Comparison of ENCODE assay signal across 8 mouse cellular contexts in the genomic region with DNA sequence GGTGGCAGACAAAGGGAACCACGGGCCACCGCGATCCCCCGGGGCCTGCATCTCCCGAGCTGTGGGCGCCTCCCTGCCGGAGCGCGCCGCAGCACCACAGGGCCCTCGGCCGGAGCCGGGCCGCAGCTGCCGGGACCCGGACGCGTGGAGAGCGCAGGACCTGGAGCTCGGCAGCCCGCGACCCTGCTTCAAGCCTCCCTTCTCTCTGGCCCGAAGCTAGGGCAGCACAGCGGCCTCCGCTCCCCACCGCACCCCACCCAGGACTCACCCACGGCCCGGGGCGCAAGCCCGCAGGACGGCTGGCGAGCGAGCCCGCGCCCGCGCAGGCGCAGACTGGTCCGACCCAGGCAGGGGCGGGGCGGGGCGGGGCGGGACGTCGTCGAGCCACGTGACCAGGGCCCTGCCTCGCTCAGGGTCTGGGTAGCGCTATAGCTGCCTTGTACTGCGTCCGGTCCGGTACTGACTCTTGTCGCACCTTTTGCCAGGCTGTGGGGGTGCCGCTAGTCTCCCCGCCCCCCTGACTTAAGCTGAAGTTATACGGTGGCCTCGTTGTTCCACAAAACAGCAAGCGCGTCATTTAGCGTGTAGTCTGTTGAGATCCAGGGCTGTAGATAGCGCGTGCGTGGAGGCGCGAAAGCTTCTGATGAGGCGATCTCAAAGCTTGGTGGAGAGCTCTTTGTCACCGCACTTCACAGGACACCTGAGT. TPM values are rescaled to one million over a fixed set of nuclear protein-coding genes. Genes with fewer than 3 reads are reported as not detected.
DNase-seq lines count a peak whose midpoint lies in the region; ATAC-seq lines count a peak whose summit lies in the region.

A gene (minus strand): TSS at position 340 of the 706 bp plus-strand sequence.

- DNase-seq in adipocyte (ENCODE audit: low spot score), result peak; percentile 91
- DNase-seq in embryo, embryonic 10 days (ENCODE audit: low spot score), result peak; percentile 90
- DNase-seq in gastrocnemius, postnatal 10 days, result peak; percentile 85
- peak; percentile 82 to 89 for DNase-seq in left cerebral cortex, postnatal 10 days (ENCODE audit: extremely low spot score in 1 of 2, low spot score in 2 of 2)
- DNase-seq in right cerebral cortex, postnatal 25 days, result peak; percentile 86
- peak; percentile 80 to 84 for DNase-seq in urinary bladder, postnatal 4 days (ENCODE audit: low spot score in 2 of 2)

- intact Hi-C loops in left cerebral cortex, postnatal 10 days (cut with DNase I), result no loop called here

- peak; percentile 88 for ATAC-seq in inflammation-experienced regulatory T-cells, adult 6 months
- peak; percentile 72 for ATAC-seq in megakaryocyte-erythroid progenitor cell, adult 5-6 weeks (replicated peaks; ENCODE audit: low FRiP score, low TSS enrichment, poor library complexity, severe bottlenecking)

RNA-seq across cellular contexts. Expression of the gene that starts here (rescaled TPM):
- total RNA-seq in gastrocnemius, postnatal 10 days (2021), result 10 to 100 TPM; 73.2 to 75.5 TPM
- polyA plus RNA-seq in inflammation-experienced regulatory T-cells, adult 6 months (2017; shearing (Covaris generic)), result 10 to 100 TPM; 38.6 to 60.9 (median 50.1) TPM
- total RNA-seq in left cerebral cortex, postnatal 10 days (2021), result 100 to 1,000 TPM; 100 to 105 TPM
- 75.9 and 89.4 TPM in 2 replicates for total RNA-seq in megakaryocyte-erythroid progenitor cell, adult 5-6 weeks (2014; fragmentation: Nextera tagmentation)
- total RNA-seq in megakaryocyte-erythroid progenitor cell, adult 5-6 weeks (2017), result 54.7 and 65.2 TPM in 2 replicates

Comparison
In these comparisons a context has a peak if more than half of its experiments do, and no peak if none do; other contexts are left out.
1. Peak in every context shown above with its lines: DNase-seq and ATAC-seq.